Mouse (Mus musculus) ovary, adult 2 months (tissue): ENCODE results near the gene Cggbp1. TPM values are rescaled to one million over a fixed set of nuclear protein-coding genes. Genes with fewer than 3 reads are reported as not detected.

Experiments
- polyA plus RNA-seq: library from polyadenylated mRNA; depleted of rRNA; stranded (reverse); fragments of >200 nt; gene quantifications from 2 replicates; pipeline ENCODE4 v1.2.3, GENCODE M21; 2012; rRNA removed

Gene Cggbp1
- polyA plus RNA-seq, result 7.8 and 9.6 TPM in 2 replicates

GRCm38 (mm10) chr16:64851563-64852362, at the start of gene Cggbp1, which contains the start of gene Zfp654:
TSS of gene Cggbp1 (plus strand) at chr16:64851996.
TSS of gene Zfp654 (minus strand) at chr16:64851652.

Other genes starting within 250 kb of the Cggbp1 start
- gene Csnka2ip, start 249.6 kb upstream of the Cggbp1 start, polyA plus RNA-seq, result not detected in 2 replicates
- 2.4 and 5.1 TPM in 2 replicates for gene 4930453N24Rik, start 80.8 kb upstream of the Cggbp1 start, polyA plus RNA-seq
- 0.77 and 0.88 TPM in 2 replicates for gene Zfp654, start 344 bp upstream of the Cggbp1 start, polyA plus RNA-seq